Mouse (Mus musculus) retina, embryonic 14.5 days (tissue): ENCODE measurements around the gene Defb13.
A peak's percentile ranks its signal among the peaks of the same experiment; 100 is the strongest.
"Not testable (repeated sequence)": the region's sequence is repeated elsewhere in the genome, so short reads cannot be mapped to it uniquely, and the experiment has no call there.

Experiments
- DNase-seq: peaks from one replicate; pipeline ENCODE4 v3.0.0-alpha.2; 2015; ENCODE audit warnings: low spot score

Defb13 gene

GRCm38 (mm10) chr8:21946462-21946861 lies at the start of gene Defb13:
Gene Defb13, plus strand, starts transcription at chr8:21946762.
- DNase-seq, result peak; percentile 13

GRCm38 (mm10) chr8:21906290-21906689 lies 40.3 kb upstream of the Defb13 start, which contains the start of gene Defb11:
Gene Defb11, minus strand, starts transcription at chr8:21906412.
- DNase-seq, result peak; percentile 44

- no peak for DNase-seq
These were observed 34.6 kb upstream of the Defb13 start for GRCm38 (mm10) chr8:21911931-21912330.

- no peak for DNase-seq
These were observed 34.0 kb upstream of the Defb13 start for GRCm38 (mm10) chr8:21912554-21912953.

GRCm38 (mm10) chr8:21915625-21916024 lies 30.9 kb upstream of the Defb13 start:
- DNase-seq, result no peak

- not testable (repeated sequence) for DNase-seq
These were observed 15.8 kb upstream of the Defb13 start for GRCm38 (mm10) chr8:21930754-21931153.

GRCm38 (mm10) chr8:21932610-21933009 lies 14.0 kb upstream of the Defb13 start, which contains the start of gene Defb15:
Gene Defb15, minus strand, starts transcription at chr8:21932710.
- DNase-seq, result no peak

GRCm38 (mm10) chr8:21938052-21938451 lies 8.5 kb upstream of the Defb13 start, which contains the start of gene Defb35:
Gene Defb35, plus strand, starts transcription at chr8:21938352.
- DNase-seq, result not testable (repeated sequence)

GRCm38 (mm10) chr8:21947311-21948017 lies 902 bp downstream of the Defb13 start:
- peak; percentile 68 for DNase-seq

- peak; percentile 82 for DNase-seq
These were observed 8.8 kb downstream of the Defb13 start for GRCm38 (mm10) chr8:21955321-21955720.

GRCm38 (mm10) chr8:21956336-21956735 lies 9.8 kb downstream of the Defb13 start:
- DNase-seq, result no peak

- no peak for DNase-seq
These were observed 11.9 kb downstream of the Defb13 start, which contains the start of gene Fam90a1a for GRCm38 (mm10) chr8:21958414-21958813. Gene Fam90a1a, plus strand, starts transcription at chr8:21958714.

- DNase-seq, result no peak
These were observed 20.1 kb downstream of the Defb13 start for GRCm38 (mm10) chr8:21966646-21967045.

- DNase-seq, result no peak
These were observed 22.9 kb downstream of the Defb13 start, which contains the start of gene Ccdc70 for GRCm38 (mm10) chr8:21969475-21969874. Gene Ccdc70, plus strand, starts transcription at chr8:21969775.

GRCm38 (mm10) chr8:21978193-21978592 lies 31.6 kb downstream of the Defb13 start:
- DNase-seq, result no peak

GRCm38 (mm10) chr8:21981664-21982337 lies 35.2 kb downstream of the Defb13 start:
- peak; percentile 63 for DNase-seq

- peak; percentile 75 for DNase-seq
These were observed 45.6 kb downstream of the Defb13 start for GRCm38 (mm10) chr8:21992184-21992583.

GRCm38 (mm10) chr8:21995181-21995580 lies 48.6 kb downstream of the Defb13 start:
- DNase-seq, result peak; percentile 43
